Mouse (Mus musculus): ENCODE measurements around the gene Rnf26.

DNA sequence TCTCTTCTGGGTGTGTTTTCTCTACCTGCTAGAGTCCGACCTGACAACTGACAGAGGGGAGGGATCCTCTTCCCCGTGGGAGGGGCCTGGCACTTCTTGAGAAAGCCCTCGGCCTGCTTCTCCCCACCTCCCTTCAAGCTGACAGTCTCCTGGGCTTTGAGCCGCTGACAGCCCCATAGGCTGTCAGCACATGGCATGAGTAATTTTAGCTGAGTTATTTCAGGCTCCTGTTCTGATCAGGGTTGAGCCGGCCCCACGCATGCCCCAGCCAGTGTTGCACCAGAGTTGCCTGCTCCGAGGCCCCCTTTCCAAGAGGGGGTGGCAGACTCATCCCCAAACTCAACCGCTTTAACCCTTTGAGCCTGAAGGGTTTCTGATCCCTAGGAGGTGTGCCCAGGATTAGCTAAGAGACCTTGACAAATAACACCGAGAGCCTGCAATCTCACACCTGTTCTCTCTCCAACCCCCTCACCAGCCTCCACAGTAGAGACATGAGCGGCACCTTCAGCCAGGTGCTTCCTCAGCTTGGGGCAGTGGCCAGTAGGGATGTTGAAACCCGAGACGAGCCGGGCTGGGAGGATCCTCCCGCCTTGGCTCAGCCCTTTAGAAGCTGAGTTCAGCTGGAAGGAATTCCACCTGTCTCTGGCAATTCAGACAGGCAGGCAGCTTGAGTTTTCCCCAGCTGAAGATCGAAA is 25.4 kb downstream of the Rnf26 start:
- no peak for TF ChIP-seq CHD2 (IDR thresholded peaks at IDR 0.05; ENCODE audit: low read depth, low read length)
- TF ChIP-seq ZC3H11A (IDR thresholded peaks at IDR 0.05; ENCODE audit: borderline replicate concordance, low read depth, low read length) = no peak
- TF ChIP-seq MAFK (IDR thresholded peaks at IDR 0.05; ENCODE audit: insufficient read depth, low read depth, low read length) = no peak
- TF ChIP-seq HCFC1 (IDR thresholded peaks at IDR 0.05; ENCODE audit: borderline replicate concordance, insufficient read depth, low read length) = no peak
